Mouse (Mus musculus): ENCODE measurements around the gene Myh2. TPM values are rescaled to one million over a fixed set of nuclear protein-coding genes. Genes with fewer than 3 reads are reported as not detected.

The Myh2 gene
- polyA plus RNA-seq, 1 experiment = 6.8 TPM

- Histone ChIP-seq H3K27ac (ENCODE audit: control insufficient read depth, insufficient read depth, low read depth, low read length, poor library complexity) (no peak overlapping the region), H3K4me3 (replicated peaks; ENCODE audit: control insufficient read depth, low read depth, low read length) (no peak overlapping the region), H3K4me1 (ENCODE audit: control insufficient read depth, insufficient read depth, low read length) (no peaks in the 10 kb centered on the region)
- TF ChIP-seq POLR2A (IDR thresholded peaks at IDR 0.05; ENCODE audit: borderline replicate concordance, control insufficient read depth, low read depth, low read length) = no peak
- TF ChIP-seq CTCF (IDR thresholded peaks at IDR 0.05; ENCODE audit: control insufficient read depth, insufficient read depth, low read length) = no peak
- WGBS = 65% methylated on average over 4 of the region's 4 CpGs
Measured at GRCm38 (mm10) chr11:67142047-67142446, 28.8 kb upstream of the Myh2 start.

- TF ChIP-seq POLR2A (IDR thresholded peaks at IDR 0.05; ENCODE audit: borderline replicate concordance, control insufficient read depth, low read depth, low read length) (no peak), CTCF (IDR thresholded peaks at IDR 0.05; ENCODE audit: control insufficient read depth, insufficient read depth, low read length) (no peak)
- H3K4me1 ChIP-seq (ENCODE audit: control insufficient read depth, insufficient read depth, low read length) = no peaks in the 10 kb centered on the region
- WGBS = 54% methylated on average over 5 of the region's 5 CpGs
- H3K27ac ChIP-seq (ENCODE audit: control insufficient read depth, insufficient read depth, low read depth, low read length, poor library complexity) = no peak overlapping the region
- H3K4me3 ChIP-seq (replicated peaks; ENCODE audit: control insufficient read depth, low read depth, low read length) = no peak overlapping the region
Measured at GRCm38 (mm10) chr11:67143065-67143464, 27.8 kb upstream of the Myh2 start.

GRCm38 (mm10) chr11:67143863-67144498 lies 26.8 kb upstream of the Myh2 start:
- H3K27ac ChIP-seq (ENCODE audit: control insufficient read depth, insufficient read depth, low read depth, low read length, poor library complexity) = no peak overlapping the region
- TF ChIP-seq CTCF (IDR thresholded peaks at IDR 0.05; ENCODE audit: control insufficient read depth, insufficient read depth, low read length) (no peak), POLR2A (IDR thresholded peaks at IDR 0.05; ENCODE audit: borderline replicate concordance, control insufficient read depth, low read depth, low read length) (no peak)
- 81% methylated on average over 4 of the region's 4 CpGs for WGBS

GRCm38 (mm10) chr11:67144559-67145265 lies 26.1 kb upstream of the Myh2 start:
- no peak for TF ChIP-seq POLR2A (IDR thresholded peaks at IDR 0.05; ENCODE audit: borderline replicate concordance, control insufficient read depth, low read depth, low read length)
- no peak for TF ChIP-seq CTCF (IDR thresholded peaks at IDR 0.05; ENCODE audit: control insufficient read depth, insufficient read depth, low read length)
- peak overlapping the region; percentile 43; the same call in 1 of the 2 replicates for H3K27ac ChIP-seq (ENCODE audit: control insufficient read depth, insufficient read depth, low read depth, low read length, poor library complexity)
- WGBS = 58% methylated on average over 6 of the region's 6 CpGs
- H3K4me3 ChIP-seq (replicated peaks; ENCODE audit: control insufficient read depth, low read depth, low read length) = no peak overlapping the region
- no peaks in the 10 kb centered on the region for H3K4me1 ChIP-seq (ENCODE audit: control insufficient read depth, insufficient read depth, low read length)

More at GRCm38 (mm10) chr11:67143863-67144498, 26.8 kb upstream of the Myh2 start:
- H3K4me3 ChIP-seq (replicated peaks; ENCODE audit: control insufficient read depth, low read depth, low read length) = no peak overlapping the region
- H3K4me1 ChIP-seq (ENCODE audit: control insufficient read depth, insufficient read depth, low read length) = no peaks in the 10 kb centered on the region

- H3K27ac ChIP-seq (ENCODE audit: control insufficient read depth, insufficient read depth, low read depth, low read length, poor library complexity) = no peak overlapping the region
- TF ChIP-seq CTCF (IDR thresholded peaks at IDR 0.05; ENCODE audit: control insufficient read depth, insufficient read depth, low read length) (no peak), POLR2A (IDR thresholded peaks at IDR 0.05; ENCODE audit: borderline replicate concordance, control insufficient read depth, low read depth, low read length) (no peak)
- no peaks in the 10 kb centered on the region for H3K4me1 ChIP-seq (ENCODE audit: control insufficient read depth, insufficient read depth, low read length)
- 75% methylated on average over 5 of the region's 5 CpGs for WGBS
- no peak overlapping the region for H3K4me3 ChIP-seq (replicated peaks; ENCODE audit: control insufficient read depth, low read depth, low read length)
Measured at GRCm38 (mm10) chr11:67145482-67146408, 25.1 kb upstream of the Myh2 start.

GRCm38 (mm10) chr11:67146409-67147282 lies 24.2 kb upstream of the Myh2 start:
- Histone ChIP-seq H3K4me3 (replicated peaks; ENCODE audit: control insufficient read depth, low read depth, low read length) (no peak overlapping the region), H3K27ac (ENCODE audit: control insufficient read depth, insufficient read depth, low read depth, low read length, poor library complexity) (no peak overlapping the region), H3K4me1 (ENCODE audit: control insufficient read depth, insufficient read depth, low read length) (no peaks in the 10 kb centered on the region)
- 65% methylated on average over 4 of the region's 4 CpGs for WGBS
- TF ChIP-seq POLR2A (IDR thresholded peaks at IDR 0.05; ENCODE audit: borderline replicate concordance, control insufficient read depth, low read depth, low read length) (no peak), CTCF (IDR thresholded peaks at IDR 0.05; ENCODE audit: control insufficient read depth, insufficient read depth, low read length) (no peak)

GRCm38 (mm10) chr11:67147283-67147921 lies 23.4 kb upstream of the Myh2 start:
- H3K4me3 ChIP-seq (replicated peaks; ENCODE audit: control insufficient read depth, low read depth, low read length) = no peak overlapping the region
- WGBS = 87% methylated on average over 12 of the region's 12 CpGs
- TF ChIP-seq POLR2A (IDR thresholded peaks at IDR 0.05; ENCODE audit: borderline replicate concordance, control insufficient read depth, low read depth, low read length) (no peak), CTCF (IDR thresholded peaks at IDR 0.05; ENCODE audit: control insufficient read depth, insufficient read depth, low read length) (no peak)
- no peaks in the 10 kb centered on the region for H3K4me1 ChIP-seq (ENCODE audit: control insufficient read depth, insufficient read depth, low read length)
- no peak overlapping the region for H3K27ac ChIP-seq (ENCODE audit: control insufficient read depth, insufficient read depth, low read depth, low read length, poor library complexity)
